Mouse (Mus musculus) midbrain, embryonic 15.5 days (tissue): Measurements from ENCODE around the gene Zfp804a. TPM values are rescaled to one million over a fixed set of nuclear protein-coding genes. Genes with fewer than 3 reads are reported as not detected.

Experiments
- ATAC-seq: fragments of 200-750 bp; cut with Nextera tagmentation; replicated peaks from 2 replicates; pipeline ENCODE4 v1.8.0; 2017; ENCODE audit warnings: moderate TSS enrichment
- H3K27ac ChIP-seq: fragments of 300-500 bp; sonication (generic); 2 replicates; pipeline ENCODE4 v1.5.1; 2015; ENCODE audit warnings: mild to moderate bottlenecking, inconsistent platforms
- H3K27me3 ChIP-seq: fragments of 300-500 bp; sonication (generic); replicated peaks from 2 replicates; pipeline ENCODE4 v1.6.1; 2015; ENCODE audit warnings: inconsistent platforms
- H3K36me3 ChIP-seq: fragments of 300-500 bp; sonication (generic); replicated peaks from 2 replicates; pipeline ENCODE4 v1.6.1; 2015; ENCODE audit warnings: inconsistent platforms
- H3K4me1 ChIP-seq: fragments of 300-500 bp; sonication (generic); 2 replicates; pipeline ENCODE4 v1.6.1; 2015; ENCODE audit warnings: inconsistent platforms
- H3K4me2 ChIP-seq: fragments of 300-500 bp; sonication (generic); 2 replicates; pipeline ENCODE4 v1.6.1; 2015; ENCODE audit warnings: inconsistent platforms, mild to moderate bottlenecking, moderate library complexity
- H3K4me3 ChIP-seq: fragments of 300-500 bp; sonication (generic); 2 replicates; pipeline ENCODE4 v1.5.1; 2015; ENCODE audit warnings: mild to moderate bottlenecking, inconsistent platforms
- H3K9ac ChIP-seq: fragments of 300-500 bp; sonication (generic); 2 replicates; pipeline ENCODE4 v1.6.1; 2015; ENCODE audit warnings: mild to moderate bottlenecking, inconsistent platforms
- H3K9me3 ChIP-seq: fragments of 300-500 bp; sonication (generic); 2 replicates; pipeline ENCODE4 v1.6.1; 2016; ENCODE audit warnings: inconsistent platforms
- WGBS: fragments of 180-500 bp; shearing (Covaris S2); methylation state at CpG from one replicate; pipeline ENCODE4 v1.1.7; 2015; ENCODE audit warnings: mixed read lengths; 5-methylcytosine and 5-hydroxymethylcytosine counted together
- polyA plus RNA-seq: library from polyadenylated mRNA; unstranded; fragments of >200 nt; fragmentation: Nextera tagmentation; extraction: Ambion mirVana; gene quantifications from 2 replicates; pipeline ENCODE4 v1.2.1, GENCODE M21; 2015

Gene Zfp804a
- polyA plus RNA-seq, result 8.3 and 9.7 TPM in 2 replicates

DNA sequence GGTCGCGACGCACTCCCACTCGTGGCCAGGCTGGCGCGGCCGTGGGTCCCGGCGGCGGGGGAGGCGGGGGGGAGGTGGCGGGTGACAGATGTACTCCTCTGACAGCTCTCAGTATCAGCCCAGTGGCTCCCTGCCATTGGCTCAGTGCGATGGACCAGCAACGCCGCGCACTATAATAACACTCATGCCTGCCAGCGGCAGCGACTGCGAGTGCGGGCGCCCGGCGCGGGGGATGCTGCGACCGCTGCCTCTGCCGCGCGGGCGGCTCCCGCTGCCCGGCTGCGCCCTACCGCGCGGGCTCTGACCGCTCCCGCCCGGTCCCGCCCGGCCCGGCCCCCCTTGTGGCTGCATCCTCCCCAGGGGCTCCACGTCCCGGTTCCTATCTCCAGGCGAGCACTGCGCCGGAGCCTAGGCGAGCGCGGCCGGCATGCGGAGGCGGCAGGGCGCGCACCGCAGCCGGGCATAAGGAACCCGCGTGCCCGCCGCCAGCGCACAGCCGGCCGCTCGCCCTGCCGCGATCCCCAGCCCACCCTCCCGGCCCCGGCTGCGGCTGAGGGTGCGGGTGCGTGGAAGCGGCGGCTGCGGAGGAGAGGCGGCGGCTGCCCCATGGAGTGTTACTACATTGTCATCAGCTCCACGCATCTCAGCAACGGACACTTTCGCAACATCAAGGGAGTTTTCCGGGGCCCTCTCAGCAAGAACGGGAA lies at the start of gene Zfp804a:
Zfp804a (plus strand) TSS at position 38 of the 707 bp plus-strand sequence.
- peak within 1 kb of the TSS; percentile 87 for H3K4me3 ChIP-seq
- no peaks in the 10 kb centered on the region for H3K9me3 ChIP-seq
- H3K4me1 ChIP-seq, result peaks cover 17% of the 10 kb centered on the region
- peak; percentile 97 for ATAC-seq
- H3K9ac ChIP-seq, result peak within 1 kb of the TSS; percentile 93
- peak within 1 kb of the TSS; percentile 60 for H3K4me2 ChIP-seq
- H3K27me3 ChIP-seq, result no peaks in the 10 kb centered on the region
- H3K36me3 ChIP-seq, result no peaks in the 10 kb centered on the region
- under 1% methylated on average over 82 of the region's 82 CpGs for WGBS
- peak within 1 kb of the TSS; percentile 95 for H3K27ac ChIP-seq

DNA sequence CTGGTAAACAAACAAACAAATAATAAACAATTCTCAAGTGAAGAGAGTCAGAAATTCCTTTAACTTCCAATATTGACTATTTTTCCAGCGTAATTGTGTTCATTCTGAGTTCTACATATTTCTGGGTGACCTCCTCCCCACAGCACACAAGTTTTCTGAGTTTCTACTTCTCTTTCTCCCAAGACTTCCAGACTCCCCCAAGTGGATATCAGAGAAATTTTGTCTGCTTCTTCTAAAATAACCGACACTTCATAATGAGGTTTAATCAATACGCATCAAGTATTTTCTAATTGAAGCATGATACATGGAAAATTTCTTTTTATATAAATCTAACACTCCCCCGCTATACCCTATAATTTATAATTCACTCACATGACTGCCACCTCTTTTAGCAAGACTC lies 1.4 kb upstream of the Zfp804a start:
- Histone ChIP-seq H3K27me3 (no peaks in the 10 kb centered on the region), H3K4me1 (peaks cover 17% of the 10 kb centered on the region), H3K9me3 (no peaks in the 10 kb centered on the region), H3K36me3 (no peaks in the 10 kb centered on the region), H3K9ac (no peak overlapping the region), H3K4me3 (peak overlapping the region; percentile 87), H3K4me2 (peak overlapping the region; percentile 60), H3K27ac (peak overlapping the region; percentile 95; the same call in 1 of the 2 replicates)
- no peak for ATAC-seq
- WGBS, result 66% methylated on average over 4 of the region's 4 CpGs

GRCm38 (mm10) chr2:82052338-82053184 lies 461 bp upstream of the Zfp804a start:
- Histone ChIP-seq H3K4me2 (peak overlapping the region; percentile 60), H3K27ac (peak overlapping the region; percentile 95), H3K27me3 (no peaks in the 10 kb centered on the region), H3K4me3 (peak overlapping the region; percentile 87), H3K9ac (peak overlapping the region; percentile 93), H3K4me1 (peaks cover 17% of the 10 kb centered on the region), H3K9me3 (no peaks in the 10 kb centered on the region), H3K36me3 (no peaks in the 10 kb centered on the region)
- WGBS, result 1% methylated on average over 34 of the region's 34 CpGs
- peak; percentile 80 for ATAC-seq

DNA sequence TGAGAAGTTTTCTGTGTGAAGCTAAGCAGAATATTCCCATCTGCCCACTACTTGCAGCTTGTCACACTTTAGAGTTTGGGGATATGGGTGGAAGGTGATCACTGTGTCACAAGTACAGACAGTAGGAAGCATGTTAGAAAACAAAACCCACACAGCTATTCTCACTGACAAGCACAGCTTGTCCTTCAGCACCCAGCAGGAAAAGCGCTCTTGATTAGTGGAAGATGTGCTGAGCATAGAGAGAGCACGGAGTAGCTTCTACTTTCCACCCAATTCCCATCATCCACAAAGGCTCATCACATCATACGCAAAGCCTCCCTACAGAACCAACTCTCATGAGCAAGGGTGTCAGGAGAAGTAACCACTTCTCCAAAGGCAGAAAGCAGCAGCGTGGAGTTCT lies 1.4 kb downstream of the Zfp804a start:
- 53% methylated on average over 4 of the region's 4 CpGs for WGBS
- Histone ChIP-seq H3K4me1 (peaks cover 17% of the 10 kb centered on the region), H3K36me3 (no peaks in the 10 kb centered on the region), H3K9ac (peak overlapping the region; percentile 93; the same call in 1 of the 2 replicates), H3K27ac (peak overlapping the region; percentile 95), H3K4me3 (peak overlapping the region; percentile 87), H3K9me3 (no peaks in the 10 kb centered on the region), H3K27me3 (no peaks in the 10 kb centered on the region), H3K4me2 (peak overlapping the region; percentile 60)
- ATAC-seq, result no peak

DNA sequence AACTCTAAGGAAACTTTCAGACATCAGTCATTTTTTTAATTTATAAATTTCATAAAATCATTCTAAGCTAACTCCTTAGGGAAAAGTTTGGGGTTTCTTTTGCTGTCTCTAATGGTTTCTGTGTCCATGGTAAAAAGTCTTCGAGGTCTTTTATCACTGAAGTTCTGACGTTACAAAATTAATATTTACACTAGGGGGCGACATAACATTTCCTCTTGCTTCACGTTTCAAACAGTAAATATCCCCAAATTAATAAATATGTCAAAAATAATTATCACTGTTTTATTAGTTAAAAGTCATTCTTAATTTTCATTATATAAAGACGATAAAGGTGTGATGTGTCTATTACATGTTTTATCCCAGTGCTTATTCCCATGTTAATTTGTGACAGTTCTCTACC lies 11.6 kb downstream of the Zfp804a start:
- no peaks in the 10 kb centered on the region for H3K27me3 ChIP-seq
- no peak overlapping the region for H3K4me2 ChIP-seq
- no peak overlapping the region for H3K4me3 ChIP-seq
- no peaks in the 10 kb centered on the region for H3K36me3 ChIP-seq
- H3K4me1 ChIP-seq, result no peaks in the 10 kb centered on the region
- H3K9me3 ChIP-seq, result no peaks in the 10 kb centered on the region
- no peak overlapping the region for H3K9ac ChIP-seq
- no peak overlapping the region for H3K27ac ChIP-seq
- no peak for ATAC-seq
- WGBS, result 35% methylated on average over 5 of the region's 5 CpGs

- no peaks in the 10 kb centered on the region for H3K9me3 ChIP-seq
- H3K36me3 ChIP-seq, result no peaks in the 10 kb centered on the region
- no peaks in the 10 kb centered on the region for H3K4me1 ChIP-seq
- H3K27me3 ChIP-seq, result no peaks in the 10 kb centered on the region
- no peak for ATAC-seq
- H3K9ac ChIP-seq, result no peak overlapping the region
- no peak overlapping the region for H3K4me3 ChIP-seq
- no peak overlapping the region for H3K4me2 ChIP-seq
- 100% methylated on average over 1 of the region's 1 CpGs for WGBS
- H3K27ac ChIP-seq, result no peak overlapping the region
These were observed 14.9 kb downstream of the Zfp804a start for GRCm38 (mm10) chr2:82067912-82068311.

DNA sequence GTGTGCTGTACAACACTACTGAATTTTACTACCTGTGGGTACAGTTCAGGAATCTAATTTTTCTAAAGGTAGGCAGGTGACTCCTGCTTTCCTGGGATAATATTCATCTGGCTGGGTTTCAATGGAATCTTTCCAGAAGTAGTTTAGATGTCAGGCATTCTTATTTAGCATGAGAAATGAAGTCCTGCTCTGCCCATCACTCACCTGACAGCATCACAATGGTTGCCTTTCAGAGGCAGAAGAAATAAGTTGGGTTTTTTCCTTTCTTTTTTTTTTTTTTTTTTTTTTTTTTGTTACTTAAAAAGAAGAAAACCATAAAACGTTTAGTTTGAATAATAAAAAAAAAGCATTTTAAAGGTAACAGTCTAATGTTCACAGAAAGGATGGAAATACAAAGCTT lies 16.1 kb downstream of the Zfp804a start:
- Histone ChIP-seq H3K9ac (no peak overlapping the region), H3K36me3 (no peaks in the 10 kb centered on the region), H3K9me3 (no peaks in the 10 kb centered on the region), H3K27me3 (no peaks in the 10 kb centered on the region), H3K4me2 (no peak overlapping the region), H3K4me3 (no peak overlapping the region), H3K27ac (no peak overlapping the region), H3K4me1 (no peaks in the 10 kb centered on the region)
- WGBS, result 17% methylated on average over 1 of the region's 1 CpGs
- ATAC-seq, result no peak

DNA sequence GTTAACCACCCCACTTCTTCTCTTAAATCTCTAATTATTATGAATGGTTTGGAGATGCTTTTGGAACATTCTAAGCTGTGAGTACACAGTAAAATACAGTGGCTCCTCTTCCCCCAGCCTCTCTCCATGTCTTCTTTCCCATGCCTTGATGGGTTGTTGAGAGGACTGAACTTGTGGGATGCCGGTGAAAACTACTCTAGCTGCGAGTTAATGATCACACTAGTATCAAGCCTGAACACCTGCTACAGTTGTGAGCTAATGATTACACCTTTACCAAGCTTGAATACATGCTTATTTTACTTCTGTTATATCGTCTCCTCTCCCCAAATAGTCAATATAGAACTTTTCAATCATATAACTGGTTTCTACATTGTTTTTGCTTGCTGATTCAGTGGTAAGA lies 23.9 kb downstream of the Zfp804a start:
- H3K27ac ChIP-seq, result no peak overlapping the region
- no peak overlapping the region for H3K4me3 ChIP-seq
- 92% methylated on average over 3 of the region's 3 CpGs for WGBS
- H3K9ac ChIP-seq, result no peak overlapping the region
- no peaks in the 10 kb centered on the region for H3K36me3 ChIP-seq
- ATAC-seq, result no peak
- H3K9me3 ChIP-seq, result no peaks in the 10 kb centered on the region
- no peaks in the 10 kb centered on the region for H3K4me1 ChIP-seq
- H3K4me2 ChIP-seq, result no peak overlapping the region
- no peaks in the 10 kb centered on the region for H3K27me3 ChIP-seq

DNA sequence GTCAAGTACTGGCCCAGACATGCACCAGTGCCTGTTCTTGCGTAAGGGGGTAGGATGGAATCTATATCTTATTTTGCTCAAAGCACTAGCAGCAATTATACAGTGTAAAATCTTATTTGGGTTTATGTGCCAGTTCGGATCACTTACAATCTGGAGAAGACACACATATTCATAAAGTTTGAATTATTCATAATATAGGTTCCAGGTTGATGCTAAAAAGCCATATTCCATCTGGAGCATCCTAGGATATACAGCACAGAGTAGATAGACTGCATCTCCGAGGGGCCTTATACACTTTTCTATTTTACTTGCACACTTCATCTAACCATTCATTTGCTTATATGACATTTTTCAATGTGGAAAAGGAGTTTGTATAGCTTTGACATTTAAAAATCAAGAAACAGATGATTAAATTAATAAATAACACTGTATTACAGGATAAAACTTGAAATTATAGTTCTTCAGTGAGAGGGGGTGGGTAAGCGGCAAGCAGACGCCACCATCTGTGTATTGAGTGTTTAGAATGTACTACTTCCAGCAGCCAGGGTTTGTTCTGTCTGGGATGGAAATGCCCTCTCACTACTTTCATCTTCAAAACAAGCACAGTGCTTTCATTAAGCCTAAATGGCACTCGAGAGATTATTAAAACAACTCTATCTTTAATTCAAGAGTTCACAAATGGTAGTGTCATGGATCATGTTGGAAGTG lies 25.4 kb downstream of the Zfp804a start:
- 79% methylated on average over 6 of the region's 6 CpGs for WGBS
- no peak overlapping the region for H3K4me3 ChIP-seq
- H3K27me3 ChIP-seq, result no peaks in the 10 kb centered on the region
- no peaks in the 10 kb centered on the region for H3K36me3 ChIP-seq
- no peak overlapping the region for H3K27ac ChIP-seq
- H3K9me3 ChIP-seq, result no peaks in the 10 kb centered on the region
- ATAC-seq, result no peak
- no peak overlapping the region for H3K4me2 ChIP-seq
- no peaks in the 10 kb centered on the region for H3K4me1 ChIP-seq
- H3K9ac ChIP-seq, result no peak overlapping the region

DNA sequence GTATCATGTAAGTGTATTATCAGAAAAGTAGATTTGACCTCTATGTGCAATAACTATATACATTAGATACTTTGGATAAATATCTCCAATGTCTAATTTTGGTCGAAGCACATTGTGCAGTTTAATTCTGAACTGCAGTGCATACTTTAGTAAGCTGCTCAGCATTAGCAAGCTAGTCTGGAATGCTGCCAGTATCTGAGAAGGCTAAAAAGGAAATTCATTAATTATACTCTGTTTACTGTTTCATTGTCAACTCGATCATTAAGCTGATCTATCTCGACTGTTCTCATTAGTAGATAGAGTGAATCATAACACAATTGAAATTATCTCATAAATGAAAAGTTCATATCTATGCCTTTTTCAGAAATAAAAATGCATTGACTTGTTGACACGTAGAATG lies 27.7 kb downstream of the Zfp804a start:
- no peaks in the 10 kb centered on the region for H3K27me3 ChIP-seq
- no peak overlapping the region for H3K4me2 ChIP-seq
- ATAC-seq, result no peak
- no peaks in the 10 kb centered on the region for H3K36me3 ChIP-seq
- H3K9ac ChIP-seq, result no peak overlapping the region
- H3K27ac ChIP-seq, result no peak overlapping the region
- no peaks in the 10 kb centered on the region for H3K9me3 ChIP-seq
- WGBS, result 64% methylated on average over 4 of the region's 4 CpGs
- no peak overlapping the region for H3K4me3 ChIP-seq
- no peaks in the 10 kb centered on the region for H3K4me1 ChIP-seq

DNA sequence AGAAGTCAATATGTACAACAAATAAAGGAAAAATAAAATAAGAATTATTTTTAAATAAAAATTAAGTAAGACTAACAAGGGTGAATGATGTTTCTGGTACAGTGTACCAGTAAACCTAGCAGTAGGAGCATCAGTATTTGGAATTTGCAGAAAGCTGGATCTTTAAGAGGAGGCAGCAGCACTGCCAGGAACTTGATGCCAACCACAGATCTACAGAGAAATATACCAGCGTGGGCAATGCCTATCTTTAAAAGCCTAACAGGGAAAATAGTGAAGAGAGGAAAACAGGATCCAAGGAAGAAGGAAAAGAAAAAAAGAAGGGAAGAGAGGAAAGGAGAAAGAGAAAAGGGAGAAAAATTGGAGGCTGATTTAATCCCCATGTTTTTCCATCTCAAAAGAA lies 60.1 kb downstream of the Zfp804a start:
- H3K27ac ChIP-seq, result no peak overlapping the region
- WGBS, result 82% methylated on average over 1 of the region's 1 CpGs

DNA sequence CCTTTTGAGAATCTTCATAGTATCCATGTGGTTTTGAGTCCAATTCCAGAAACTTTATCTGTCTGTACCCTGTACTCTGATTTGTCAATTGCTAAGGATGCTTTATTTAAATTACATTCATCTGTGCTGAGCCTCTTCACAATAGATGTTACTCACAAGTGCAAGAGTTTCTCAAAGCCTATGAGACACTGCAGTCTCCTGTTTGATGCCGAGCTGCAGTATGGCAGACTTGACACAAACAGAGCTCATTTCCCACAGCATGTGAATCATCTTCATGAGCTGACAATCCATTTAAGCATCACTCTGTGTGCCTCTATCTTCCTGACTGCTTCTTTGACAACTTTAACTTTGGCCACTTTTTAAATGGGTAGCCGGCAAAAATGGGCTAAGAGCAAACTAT lies 60.6 kb downstream of the Zfp804a start:
- Histone ChIP-seq H3K4me3 (no peak overlapping the region), H3K9ac (no peak overlapping the region), H3K9me3 (no peaks in the 10 kb centered on the region), H3K36me3 (no peaks in the 10 kb centered on the region), H3K4me1 (no peaks in the 10 kb centered on the region), H3K27me3 (no peaks in the 10 kb centered on the region), H3K27ac (no peak overlapping the region), H3K4me2 (no peak overlapping the region)
- ATAC-seq, result no peak
- WGBS, result 85% methylated on average over 2 of the region's 2 CpGs

More for the DNA sequence above, 60.1 kb downstream of the Zfp804a start:
- ATAC-seq, result no peak
- no peaks in the 10 kb centered on the region for H3K9me3 ChIP-seq
- H3K4me3 ChIP-seq, result no peak overlapping the region
- H3K4me1 ChIP-seq, result no peaks in the 10 kb centered on the region
- no peak overlapping the region for H3K9ac ChIP-seq
- H3K27me3 ChIP-seq, result no peaks in the 10 kb centered on the region
- H3K4me2 ChIP-seq, result no peak overlapping the region
- H3K36me3 ChIP-seq, result no peaks in the 10 kb centered on the region
